Mouse (Mus musculus) midbrain, embryonic 12.5 days (tissue): ENCODE data around the gene Sypl2. TPM values are rescaled to one million over a fixed set of nuclear protein-coding genes. Genes with fewer than 3 reads are reported as not detected.
A peak's percentile ranks its signal among the peaks of the same experiment; 100 is the strongest.

Source experiments
- ATAC-seq: fragments of 200-750 bp; cut with Nextera tagmentation; 2 replicates; pipeline ENCODE4 v1.8.0; 2017; ENCODE audit warnings: low read depth, moderate TSS enrichment, moderate library complexity; ENCODE audit not compliant: low FRiP score
- H3K27ac ChIP-seq: fragments of 300-500 bp; sonication (generic); replicated peaks from 2 replicates; pipeline ENCODE4 v1.5.1; 2016; ENCODE audit warnings: mild to moderate bottlenecking
- H3K27me3 ChIP-seq: fragments of 300-500 bp; sonication (generic); 2 replicates; pipeline ENCODE4 v1.6.1; 2016; ENCODE audit warnings: mild to moderate bottlenecking
- H3K36me3 ChIP-seq: fragments of 300-500 bp; sonication (generic); 2 replicates; pipeline ENCODE4 v1.6.1; 2016
- H3K4me1 ChIP-seq: fragments of 300-500 bp; sonication (generic); 2 replicates; pipeline ENCODE4 v1.6.1; 2016
- H3K4me2 ChIP-seq: fragments of 300-500 bp; sonication (generic); replicated peaks from 2 replicates; pipeline ENCODE4 v1.6.1; 2016; ENCODE audit warnings: mild to moderate bottlenecking, moderate library complexity
- H3K4me3 ChIP-seq: fragments of 300-500 bp; sonication (generic); 2 replicates; pipeline ENCODE4 v1.5.1; 2016; ENCODE audit warnings: mild to moderate bottlenecking
- H3K9ac ChIP-seq: fragments of 300-500 bp; sonication (generic); replicated peaks from 2 replicates; pipeline ENCODE4 v1.6.1; 2016; ENCODE audit warnings: mild to moderate bottlenecking, moderate library complexity
- H3K9me3 ChIP-seq: fragments of 300-500 bp; sonication (generic); 2 replicates; pipeline ENCODE4 v1.6.1; 2016; ENCODE audit warnings: mild to moderate bottlenecking
- WGBS: fragments of 180-500 bp; shearing (Covaris S2); methylation state at CpG from one replicate; pipeline ENCODE4 v1.1.7; 2016; 5-methylcytosine and 5-hydroxymethylcytosine counted together
- polyA plus RNA-seq: library from polyadenylated mRNA; unstranded; fragments of >200 nt; fragmentation: Nextera tagmentation; extraction: Ambion mirVana; gene quantifications from 2 replicates; pipeline ENCODE4 v1.2.1, GENCODE M21; 2016

The Sypl2 gene
- polyA plus RNA-seq, 1 experiment from 2014 or later: 2.0 TPM

DNA sequence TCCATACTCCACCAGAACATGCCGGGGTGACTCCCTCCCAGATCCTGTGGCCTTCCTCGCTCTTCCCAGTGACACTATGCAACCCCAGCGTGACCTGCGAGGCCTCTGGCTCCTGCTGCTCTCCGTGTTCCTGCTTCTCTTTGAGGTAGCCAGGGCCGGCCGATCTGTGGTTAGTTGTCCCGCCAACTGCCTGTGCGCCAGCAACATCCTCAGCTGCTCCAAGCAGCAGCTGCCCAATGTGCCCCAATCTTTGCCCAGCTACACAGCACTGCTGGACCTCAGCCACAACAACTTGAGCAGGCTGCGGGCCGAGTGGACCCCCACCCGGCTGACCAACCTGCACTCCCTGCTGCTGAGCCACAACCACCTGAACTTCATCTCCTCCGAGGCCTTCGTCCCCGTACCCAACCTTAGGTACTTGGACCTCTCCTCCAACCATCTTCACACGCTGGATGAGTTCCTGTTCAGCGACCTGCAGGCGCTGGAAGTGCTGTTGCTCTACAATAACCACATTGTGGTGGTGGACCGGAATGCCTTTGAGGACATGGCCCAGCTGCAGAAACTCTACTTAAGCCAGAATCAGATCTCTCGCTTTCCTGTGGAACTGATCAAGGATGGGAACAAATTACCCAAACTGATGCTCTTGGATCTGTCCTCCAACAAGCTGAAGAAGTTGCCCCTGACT is 39.2 kb downstream of the Sypl2 start:
- Histone ChIP-seq H3K27me3 (peaks cover 19% of the 10 kb centered on the region), H3K27ac (no peak overlapping the region), H3K36me3 (no peaks in the 10 kb centered on the region), H3K4me3 (peak overlapping the region; percentile 84), H3K4me2 (peak overlapping the region; percentile 93), H3K9me3 (no peaks in the 10 kb centered on the region), H3K4me1 (peaks cover 22% of the 10 kb centered on the region), H3K9ac (peak overlapping the region; percentile 80)
- 0 out of 2 replicates have a peak, but pooled peaks have one; percentile 12 for ATAC-seq
- WGBS: 62% methylated on average over 20 of the region's 20 CpGs

- peak within 1 kb of the TSS; percentile 80 for H3K9ac ChIP-seq
- peaks cover 22% of the 10 kb centered on the region for H3K4me1 ChIP-seq
- H3K4me3 ChIP-seq: peak within 1 kb of the TSS; percentile 84
- peak within 1 kb of the TSS; percentile 93 for H3K4me2 ChIP-seq
- peak; percentile 80 for ATAC-seq
- no peaks in the 10 kb centered on the region for H3K36me3 ChIP-seq
- peak within 1 kb of the TSS; percentile 56 for H3K27ac ChIP-seq
- WGBS: 4% methylated on average over 34 of the region's 100 CpGs
- peaks cover 19% of the 10 kb centered on the region for H3K27me3 ChIP-seq
- no peaks in the 10 kb centered on the region for H3K9me3 ChIP-seq
These were observed 40.1 kb downstream of the Sypl2 start, which contains the start of gene Amigo1 for GRCm38 (mm10) chr3:108186098-108187047. Gene Amigo1, plus strand, starts transcription at chr3:108186335.

DNA sequence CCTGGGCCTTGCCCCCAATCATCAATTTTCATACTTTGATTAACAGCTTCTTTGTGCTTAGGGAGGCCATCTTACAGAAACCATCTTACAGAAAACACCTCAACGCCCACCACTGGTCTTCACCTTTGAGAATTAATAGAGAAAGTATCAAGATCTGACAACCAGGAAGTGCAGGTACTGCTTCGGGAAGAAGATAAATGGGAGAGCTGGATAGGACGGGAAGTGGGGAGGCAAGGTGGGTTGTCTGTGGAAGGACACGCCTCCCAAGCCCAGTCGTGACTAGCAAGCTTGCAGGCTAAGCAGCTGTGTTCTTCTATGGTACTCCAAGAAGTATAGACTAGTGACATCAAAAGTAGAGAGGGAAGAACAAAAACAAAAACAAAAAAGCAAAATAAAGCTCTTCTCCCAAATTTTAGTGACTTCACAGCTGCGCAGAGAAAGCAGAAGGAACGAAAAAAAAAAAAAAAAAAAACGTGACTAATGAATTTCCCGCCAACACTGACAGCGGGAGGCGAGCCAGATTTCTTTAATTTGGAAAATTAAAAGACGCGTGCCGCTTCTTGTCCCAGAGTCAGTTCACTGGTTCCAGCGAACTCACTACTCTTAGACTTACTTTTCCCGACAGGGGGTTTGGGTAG is 40.9 kb downstream of the Sypl2 start:
- no peak overlapping the region for H3K27ac ChIP-seq
- no peak for ATAC-seq
- H3K4me2 ChIP-seq: peak overlapping the region; percentile 93
- peaks cover 19% of the 10 kb centered on the region for H3K27me3 ChIP-seq
- H3K9me3 ChIP-seq: no peaks in the 10 kb centered on the region
- H3K4me1 ChIP-seq: peaks cover 22% of the 10 kb centered on the region
- peak overlapping the region; percentile 84 for H3K4me3 ChIP-seq
- H3K9ac ChIP-seq: peak overlapping the region; percentile 80; the same call in 1 of the 2 replicates
- WGBS: 5% methylated on average over 16 of the region's 16 CpGs
- no peaks in the 10 kb centered on the region for H3K36me3 ChIP-seq

GRCm38 (mm10) chr3:108184742-108185141 is 41.7 kb downstream of the Sypl2 start:
- 79% methylated on average over 3 of the region's 3 CpGs for WGBS
- no peaks in the 10 kb centered on the region for H3K36me3 ChIP-seq
- H3K9me3 ChIP-seq: no peaks in the 10 kb centered on the region
- peaks cover 19% of the 10 kb centered on the region for H3K27me3 ChIP-seq
- ATAC-seq: no peak
- H3K4me3 ChIP-seq: no peak overlapping the region
- H3K4me1 ChIP-seq: peaks cover 25% of the 10 kb centered on the region
- H3K4me2 ChIP-seq: no peak overlapping the region
- H3K27ac ChIP-seq: no peak overlapping the region
- no peak overlapping the region for H3K9ac ChIP-seq

DNA sequence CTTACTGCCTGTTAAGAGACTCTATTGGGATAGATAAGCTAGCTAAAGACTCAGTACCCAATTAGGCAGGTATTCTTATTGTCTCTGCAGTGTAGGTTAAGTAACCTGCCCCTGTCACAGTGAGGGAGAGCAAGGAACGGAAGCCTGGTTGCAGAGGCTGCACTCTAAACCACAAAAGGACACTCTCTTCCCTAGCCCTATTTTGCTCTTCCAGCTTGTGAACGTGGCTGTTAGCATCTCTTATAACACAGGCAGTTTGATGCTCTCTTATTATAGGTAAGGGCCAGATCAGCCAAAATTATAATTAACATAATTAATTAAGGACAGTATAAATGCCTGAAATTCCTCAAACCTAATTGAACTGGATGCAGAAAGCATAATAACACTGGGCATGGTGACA is 45.9 kb downstream of the Sypl2 start:
- no peak for ATAC-seq

GRCm38 (mm10) chr3:108178756-108179715 is 47.4 kb downstream of the Sypl2 start:
- H3K9ac ChIP-seq: no peak overlapping the region
- ATAC-seq: no peak
- H3K27ac ChIP-seq: no peak overlapping the region
- H3K9me3 ChIP-seq: no peaks in the 10 kb centered on the region
- H3K4me1 ChIP-seq: peaks cover 24% of the 10 kb centered on the region
- WGBS: 83% methylated on average over 7 of the region's 7 CpGs
- H3K27me3 ChIP-seq: no peaks in the 10 kb centered on the region; the same call in 1 of the 2 replicates
- no peak overlapping the region for H3K4me2 ChIP-seq
- no peaks in the 10 kb centered on the region for H3K36me3 ChIP-seq
- H3K4me3 ChIP-seq: no peak overlapping the region

More for the DNA sequence above, 45.9 kb downstream of the Sypl2 start:
- H3K4me2 ChIP-seq: no peak overlapping the region
- peaks cover 10% of the 10 kb centered on the region for H3K4me1 ChIP-seq
- peaks cover 8% of the 10 kb centered on the region for H3K27me3 ChIP-seq
- no peak overlapping the region for H3K9ac ChIP-seq
- no peak overlapping the region for H3K4me3 ChIP-seq
- no peak overlapping the region for H3K27ac ChIP-seq
- no peaks in the 10 kb centered on the region for H3K36me3 ChIP-seq
- no peaks in the 10 kb centered on the region for H3K9me3 ChIP-seq
- WGBS: 51% methylated on average over 2 of the region's 2 CpGs

- Histone ChIP-seq H3K4me2 (peak overlapping the region; percentile 25; the same call in 1 of the 2 replicates), H3K4me1 (peaks cover 20% of the 10 kb centered on the region), H3K36me3 (no peaks in the 10 kb centered on the region), H3K9ac (0 out of 2 replicates have a peak overlapping the region, but pooled peaks have one; percentile 34), H3K27ac (peak overlapping the region; percentile 74), H3K27me3 (no peaks in the 10 kb centered on the region; the same call in 1 of the 2 replicates), H3K9me3 (no peaks in the 10 kb centered on the region), H3K4me3 (no peak overlapping the region)
- 27% methylated on average over 14 of the region's 14 CpGs for WGBS
- peak; percentile 85 for ATAC-seq
These were observed 51.5 kb downstream of the Sypl2 start for GRCm38 (mm10) chr3:108174672-108175531.

- H3K4me3 ChIP-seq: no peak overlapping the region
- no peak for ATAC-seq
- H3K9me3 ChIP-seq: no peaks in the 10 kb centered on the region
- H3K9ac ChIP-seq: no peak overlapping the region; the same call in 1 of the 2 replicates
- 45% methylated on average over 3 of the region's 3 CpGs for WGBS
- H3K4me2 ChIP-seq: no peak overlapping the region
- H3K4me1 ChIP-seq: peaks cover 49% of the 10 kb centered on the region
- H3K27me3 ChIP-seq: no peaks in the 10 kb centered on the region; the same call in none of the 2 replicates
- H3K27ac ChIP-seq: no peak overlapping the region
- no peaks in the 10 kb centered on the region for H3K36me3 ChIP-seq
These were observed 57.2 kb downstream of the Sypl2 start for GRCm38 (mm10) chr3:108169199-108169598.

GRCm38 (mm10) chr3:108167499-108167898 is 58.9 kb downstream of the Sypl2 start:
- 0 out of 2 replicates have a peak, but pooled peaks have one; percentile 27 for ATAC-seq
- H3K9me3 ChIP-seq: no peaks in the 10 kb centered on the region
- no peak overlapping the region for H3K4me3 ChIP-seq
- 48% methylated on average over 14 of the region's 14 CpGs for WGBS
- no peak overlapping the region for H3K9ac ChIP-seq
- no peaks in the 10 kb centered on the region for H3K36me3 ChIP-seq
- no peak overlapping the region for H3K4me2 ChIP-seq
- no peaks in the 10 kb centered on the region; the same call in 1 of the 2 replicates for H3K27me3 ChIP-seq
- peaks cover 47% of the 10 kb centered on the region for H3K4me1 ChIP-seq
- peak overlapping the region; percentile 81; the same call in 1 of the 2 replicates for H3K27ac ChIP-seq
